Mouse (Mus musculus) midbrain, embryonic 14.5 days (tissue): ENCODE data around the gene Tcf3. TPM values are rescaled to one million over a fixed set of nuclear protein-coding genes. Genes with fewer than 3 reads are reported as not detected.

ENCODE experiments used
- ATAC-seq: fragments of 200-750 bp; cut with Nextera tagmentation; 2 replicates; pipeline ENCODE4 v1.8.0; 2017; ENCODE audit warnings: moderate number of reproducible peaks, moderate library complexity; ENCODE audit not compliant: low FRiP score, low TSS enrichment
- DNase-seq: peaks from one replicate; pipeline ENCODE4 v3.0.0-alpha.2; 2015
- H3K27ac ChIP-seq: fragments of 300-500 bp; sonication (generic); replicated peaks from 2 replicates; pipeline ENCODE4 v1.5.1; 2014; ENCODE audit warnings: mild to moderate bottlenecking, low read depth, low read length, moderate library complexity
- H3K27me3 ChIP-seq: fragments of 300-500 bp; sonication (generic); 2 replicates; pipeline ENCODE4 v1.6.1; 2014; ENCODE audit warnings: low read length, control low read depth, mixed read lengths; ENCODE audit not compliant: control insufficient read depth, insufficient read depth
- H3K36me3 ChIP-seq: fragments of 300-500 bp; sonication (generic); 2 replicates; pipeline ENCODE4 v1.6.1; 2014; ENCODE audit warnings: low read length, control low read depth; ENCODE audit not compliant: control insufficient read depth, insufficient read depth
- H3K4me1 ChIP-seq: fragments of 300-500 bp; sonication (generic); 2 replicates; pipeline ENCODE4 v1.6.1; 2014; ENCODE audit warnings: mild to moderate bottlenecking, antibody characterized with exemption, low read length, control low read depth; ENCODE audit not compliant: control insufficient read depth, insufficient read depth
- H3K4me2 ChIP-seq: fragments of 300-500 bp; sonication (generic); 2 replicates; pipeline ENCODE4 v1.6.1; 2014; ENCODE audit warnings: mild to moderate bottlenecking, low read length, moderate library complexity
- H3K4me3 ChIP-seq: fragments of 300-500 bp; sonication (generic); replicated peaks from 2 replicates; pipeline ENCODE4 v1.5.1; 2014; ENCODE audit warnings: low read depth, low read length
- H3K9ac ChIP-seq: fragments of 300-500 bp; sonication (generic); replicated peaks from 2 replicates; pipeline ENCODE4 v1.6.1; 2014; ENCODE audit warnings: mild to moderate bottlenecking, low read length, moderate library complexity
- H3K9me3 ChIP-seq: fragments of 300-500 bp; sonication (generic); 2 replicates; pipeline ENCODE4 v1.6.1; 2016; ENCODE audit warnings: low read length, control low read depth, mixed read lengths; ENCODE audit not compliant: control insufficient read depth
- WGBS: fragments of 180-500 bp; shearing (Covaris S2); extraction: QIAGEN DNeasy Blood & Tissue Kit; methylation state at CpG from one replicate; pipeline ENCODE4 v1.1.7; 2014; 5-methylcytosine and 5-hydroxymethylcytosine counted together
- polyA plus RNA-seq: library from polyadenylated mRNA; unstranded; fragments of >200 nt; fragmentation: Nextera tagmentation; extraction: Ambion mirVana; gene quantifications from 2 replicates; pipeline ENCODE4 v1.2.1, GENCODE M21; 2014

Gene Tcf3
- polyA plus RNA-seq, 1 experiment from 2014 or later = 60.4 TPM

DNA sequence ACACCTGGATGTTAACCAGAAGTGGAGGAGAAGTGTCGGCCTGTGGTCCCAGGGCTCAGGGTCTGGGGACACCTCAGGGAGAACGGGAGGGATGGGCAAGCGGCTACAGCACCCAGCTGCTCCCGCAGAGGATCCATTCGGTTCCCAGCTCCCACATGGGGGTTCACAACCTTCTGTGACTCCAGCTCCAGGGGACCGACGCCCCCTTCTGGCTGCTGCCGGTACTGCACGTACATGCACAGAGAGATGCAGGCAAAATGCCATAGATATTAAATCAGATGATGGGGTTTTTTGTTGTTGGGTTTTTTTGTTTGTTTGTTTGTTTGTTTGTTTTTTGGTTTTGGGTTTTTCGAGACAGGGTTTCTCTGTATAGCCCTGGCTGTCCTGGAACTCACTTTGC, 55.7 kb downstream of the Tcf3 start:
- Histone ChIP-seq H3K4me1 (peaks cover 3% of the 10 kb centered on the region; the same call in 1 of the 2 replicates), H3K4me3 (no peak overlapping the region), H3K9me3 (no peaks in the 10 kb centered on the region), H3K27me3 (no peaks in the 10 kb centered on the region), H3K27ac (no peak overlapping the region), H3K9ac (no peak overlapping the region), H3K4me2 (no peak overlapping the region), H3K36me3 (peaks cover 36% of the 10 kb centered on the region)
- WGBS = 52% methylated on average over 10 of the region's 10 CpGs
- ATAC-seq = no peak
- DNase-seq = no peak

- Histone ChIP-seq H3K9me3 (no peaks in the 10 kb centered on the region), H3K4me3 (no peak overlapping the region), H3K27me3 (no peaks in the 10 kb centered on the region), H3K4me1 (peaks cover 8% of the 10 kb centered on the region; the same call in 1 of the 2 replicates), H3K9ac (no peak overlapping the region), H3K36me3 (peaks cover 20% of the 10 kb centered on the region), H3K27ac (no peak overlapping the region), H3K4me2 (no peak overlapping the region)
- ATAC-seq (no peak), DNase-seq (peak; percentile 97)
- WGBS = under 1% methylated on average over 7 of the region's 7 CpGs
Measured at GRCm38 (mm10) chr10:80376160-80376559, 57.3 kb downstream of the Tcf3 start.

DNA sequence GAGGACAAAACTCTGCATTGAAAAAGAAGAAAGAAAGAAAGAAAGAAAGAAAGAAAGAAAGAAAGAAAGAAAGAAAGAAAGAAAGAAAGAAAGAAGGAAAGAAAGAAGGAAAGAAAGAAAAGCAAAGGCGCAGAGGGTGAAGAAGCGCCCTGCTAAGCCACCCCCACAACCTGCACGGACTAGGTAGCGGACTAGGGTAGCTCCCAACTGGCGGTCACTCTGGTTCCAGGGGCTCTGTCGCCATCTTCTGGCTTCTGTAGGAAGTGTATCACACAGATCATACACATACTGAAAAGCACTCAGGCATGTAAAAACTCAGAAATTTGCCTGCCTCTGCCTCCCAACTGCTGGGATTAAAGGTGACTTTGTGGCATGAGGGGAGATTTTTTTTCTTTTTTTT, 59.4 kb downstream of the Tcf3 start:
- no peak overlapping the region for H3K9ac ChIP-seq
- H3K36me3 ChIP-seq = peaks cover 1% of the 10 kb centered on the region
- H3K27me3 ChIP-seq = no peaks in the 10 kb centered on the region
- no peaks in the 10 kb centered on the region for H3K9me3 ChIP-seq
- no peak overlapping the region for H3K4me2 ChIP-seq
- 23% methylated on average over 6 of the region's 6 CpGs for WGBS
- no peak overlapping the region for H3K4me3 ChIP-seq
- DNase-seq = peak; percentile 72
- H3K4me1 ChIP-seq = peaks cover 11% of the 10 kb centered on the region; the same call in 1 of the 2 replicates
- no peak overlapping the region for H3K27ac ChIP-seq
- no peak for ATAC-seq

DNA sequence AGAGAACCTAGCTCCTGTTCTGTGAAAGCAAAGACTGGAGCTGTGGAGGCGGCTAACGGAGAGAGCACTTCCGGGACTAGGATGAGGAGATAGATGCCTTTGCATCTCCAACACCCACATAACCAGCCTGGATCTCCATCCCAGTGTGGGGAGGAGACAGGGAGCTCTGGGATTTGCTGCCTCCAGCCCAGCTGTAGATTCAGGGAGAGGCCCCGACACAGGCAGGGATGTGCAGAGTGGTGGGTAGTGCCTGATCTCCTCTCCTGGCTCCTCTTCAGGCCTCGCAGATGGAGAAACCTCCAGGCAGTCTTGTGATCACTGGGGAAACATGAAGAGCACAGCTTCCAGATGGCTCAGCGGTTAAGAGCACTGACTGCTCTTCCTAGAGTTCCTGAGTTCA, 60.7 kb downstream of the Tcf3 start:
- ATAC-seq = no peak
- Histone ChIP-seq H3K27ac (no peak overlapping the region), H3K4me2 (no peak overlapping the region), H3K27me3 (no peaks in the 10 kb centered on the region), H3K4me3 (no peak overlapping the region), H3K9ac (no peak overlapping the region), H3K9me3 (no peaks in the 10 kb centered on the region), H3K4me1 (peaks cover 11% of the 10 kb centered on the region; the same call in 1 of the 2 replicates), H3K36me3 (no peaks in the 10 kb centered on the region)
- 83% methylated on average over 6 of the region's 6 CpGs for WGBS
- DNase-seq = no peak

DNA sequence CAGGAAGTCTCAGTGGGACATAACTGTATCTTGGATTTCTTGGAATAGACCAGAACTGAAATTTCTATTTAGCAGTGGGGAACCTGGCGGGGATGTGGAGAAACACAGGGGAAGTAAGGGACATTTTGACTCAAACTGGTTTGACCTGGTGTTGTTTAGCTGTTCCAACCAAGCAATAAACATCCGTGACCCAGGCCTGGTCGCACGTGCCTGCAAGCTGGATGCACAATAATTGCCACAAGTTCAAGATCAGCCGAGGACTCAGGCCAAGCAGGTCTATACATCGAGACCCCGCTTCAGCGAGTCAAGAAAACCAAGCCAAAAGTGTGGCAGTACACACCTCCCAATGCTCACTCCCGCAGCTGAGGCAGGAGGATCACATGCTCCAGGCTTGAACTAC, 61.5 kb downstream of the Tcf3 start:
- no peak for DNase-seq
- Histone ChIP-seq H3K9ac (no peak overlapping the region; the same call in 1 of the 2 replicates), H3K27ac (no peak overlapping the region), H3K4me3 (no peak overlapping the region), H3K4me2 (peak overlapping the region; percentile 41), H3K4me1 (peaks cover 11% of the 10 kb centered on the region; the same call in 1 of the 2 replicates), H3K9me3 (no peaks in the 10 kb centered on the region), H3K27me3 (no peaks in the 10 kb centered on the region), H3K36me3 (no peaks in the 10 kb centered on the region)
- no peak for ATAC-seq
- WGBS = 55% methylated on average over 9 of the region's 9 CpGs

- Histone ChIP-seq H3K27ac (no peak overlapping the region), H3K36me3 (no peaks in the 10 kb centered on the region), H3K9ac (no peak overlapping the region; the same call in 1 of the 2 replicates), H3K4me1 (peaks cover 11% of the 10 kb centered on the region; the same call in 1 of the 2 replicates), H3K4me2 (peak overlapping the region; percentile 41), H3K9me3 (no peaks in the 10 kb centered on the region), H3K27me3 (no peaks in the 10 kb centered on the region), H3K4me3 (no peak overlapping the region)
- DNase-seq = peak; percentile 77
- ATAC-seq = peak; percentile 63; the same call in 1 of the 2 replicates
- WGBS = 3% methylated on average over 12 of the region's 12 CpGs
Measured at GRCm38 (mm10) chr10:80371411-80371966, 62.0 kb downstream of the Tcf3 start.

- no peak overlapping the region for H3K9ac ChIP-seq
- ATAC-seq (no peak), DNase-seq (no peak)
- H3K9me3 ChIP-seq = no peaks in the 10 kb centered on the region
- H3K27me3 ChIP-seq = no peaks in the 10 kb centered on the region
- peaks cover 11% of the 10 kb centered on the region; the same call in 1 of the 2 replicates for H3K4me1 ChIP-seq
- H3K4me2 ChIP-seq = no peak overlapping the region
- no peak overlapping the region for H3K4me3 ChIP-seq
- no peaks in the 10 kb centered on the region for H3K36me3 ChIP-seq
- 85% methylated on average over 21 of the region's 21 CpGs for WGBS
- no peak overlapping the region for H3K27ac ChIP-seq
Measured at GRCm38 (mm10) chr10:80369995-80370747, 63.3 kb downstream of the Tcf3 start.

- Histone ChIP-seq H3K4me1 (peaks cover 11% of the 10 kb centered on the region; the same call in 1 of the 2 replicates), H3K27ac (no peak overlapping the region), H3K9ac (no peak overlapping the region), H3K9me3 (no peaks in the 10 kb centered on the region), H3K4me3 (no peak overlapping the region), H3K36me3 (no peaks in the 10 kb centered on the region), H3K4me2 (no peak overlapping the region), H3K27me3 (no peaks in the 10 kb centered on the region)
- ATAC-seq (no peak), DNase-seq (no peak)
- WGBS = 93% methylated on average over 6 of the region's 6 CpGs
Measured at GRCm38 (mm10) chr10:80368392-80368791, 65.1 kb downstream of the Tcf3 start.

GRCm38 (mm10) chr10:80367954-80368353, 65.5 kb downstream of the Tcf3 start:
- Histone ChIP-seq H3K9me3 (no peaks in the 10 kb centered on the region), H3K36me3 (no peaks in the 10 kb centered on the region), H3K27me3 (no peaks in the 10 kb centered on the region), H3K9ac (no peak overlapping the region), H3K4me3 (no peak overlapping the region), H3K27ac (no peak overlapping the region), H3K4me1 (peaks cover 11% of the 10 kb centered on the region; the same call in 1 of the 2 replicates), H3K4me2 (no peak overlapping the region)
- ATAC-seq = no peak
- no peak for DNase-seq
- WGBS = 59% methylated on average over 5 of the region's 5 CpGs
